Mouse (Mus musculus): ENCODE results near the gene Abhd17a.

DNA sequence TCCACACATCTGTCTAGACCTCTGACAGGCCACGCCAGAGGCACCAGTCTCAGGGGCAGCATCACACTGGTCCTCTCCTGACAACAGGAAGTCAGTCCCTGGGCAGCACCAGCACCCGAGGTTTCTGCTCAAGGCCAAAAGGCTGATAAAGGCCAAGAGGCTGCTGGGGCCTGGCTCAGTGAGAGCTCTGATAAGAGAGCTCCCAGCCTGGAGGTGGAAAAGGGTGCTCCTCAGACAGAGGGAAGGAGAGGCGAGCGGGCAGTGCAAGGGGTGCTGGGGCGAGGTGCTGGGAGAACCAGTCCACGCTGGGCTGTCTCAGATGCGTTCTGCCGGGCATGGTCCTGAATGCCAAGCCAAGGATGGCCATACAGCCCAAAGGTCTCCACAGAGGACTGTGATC, 36.6 kb downstream of the Abhd17a start:
- TF ChIP-seq CTCF (IDR thresholded peaks at IDR 0.05; ENCODE audit: low read depth) = no peak
- no peak for TF ChIP-seq EP300 (IDR thresholded peaks at IDR 0.05; ENCODE audit: low read depth)
